Mouse (Mus musculus): ENCODE data around the gene Gpr83.

Gene Gpr83

GRCm38 (mm10) chr9:14907816-14908415 lies 47.9 kb downstream of the Gpr83 start:
- DNase-seq = no peak

GRCm38 (mm10) chr9:14909981-14910380 lies 50.0 kb downstream of the Gpr83 start:
- no peak for DNase-seq

- DNase-seq = no peak
These were observed 52.0 kb downstream of the Gpr83 start for GRCm38 (mm10) chr9:14912037-14912436.

GRCm38 (mm10) chr9:14917661-14918060 lies 57.7 kb downstream of the Gpr83 start:
- DNase-seq = no peak

GRCm38 (mm10) chr9:14918825-14919668 lies 59.0 kb downstream of the Gpr83 start:
- DNase-seq = no peak
